Mouse (Mus musculus): ENCODE data around the gene Armc12. TPM values are rescaled to one million over a fixed set of nuclear protein-coding genes. Genes with fewer than 3 reads are reported as not detected.

Gene Armc12
- 0.07 TPM in 1 of 2 replicates, not detected in the other for polyA plus RNA-seq (2012; rRNA removed)

GRCm38 (mm10) chr17:28530506-28530905, at the start of gene Armc12:
Armc12 (plus strand) TSS chr17:28530806.

GRCm38 (mm10) chr17:28517441-28517955, 13.1 kb upstream of the Armc12 start, which contains the start of gene Fkbp5:
Fkbp5 (minus strand) TSS chr17:28517527.

GRCm38 (mm10) chr17:28549111-28549510, 18.5 kb downstream of the Armc12 start, which contains the start of gene Clpsl2:
Clpsl2 (plus strand) TSS chr17:28549411.

GRCm38 (mm10) chr17:28560598-28560997, 30.0 kb downstream of the Armc12 start, which contains the start of gene Clps:
Clps (minus strand) TSS chr17:28560766.

GRCm38 (mm10) chr17:28575244-28576125, 44.9 kb downstream of the Armc12 start, which contains the start of gene Lhfpl5:
Lhfpl5 (plus strand) TSS chr17:28575641.

Other genes starting within 250 kb of the Armc12 start
- gene Fance, start 217.3 kb upstream of the Armc12 start, polyA plus RNA-seq (2012; rRNA removed), result 15.5 and 18.4 TPM in 2 replicates
- 2,677 and 2,789 TPM in 2 replicates for gene Rpl10a, start 202.3 kb upstream of the Armc12 start, polyA plus RNA-seq (2012; rRNA removed)
- 15.8 and 27.5 TPM in 2 replicates for gene Tead3, start 180.0 kb upstream of the Armc12 start, polyA plus RNA-seq (2012; rRNA removed)
- gene Tulp1, start 165.6 kb upstream of the Armc12 start, polyA plus RNA-seq (2012; rRNA removed), result 2.0 and 2.5 TPM in 2 replicates
- 33.4 and 37.2 TPM in 2 replicates for gene Fkbp5, start 13.3 kb upstream of the Armc12 start, polyA plus RNA-seq (2012; rRNA removed)
- gene Clpsl2, start 18.6 kb downstream of the Armc12 start, polyA plus RNA-seq (2012; rRNA removed), result not detected in 2 replicates
- not detected in 2 replicates for gene Clps, start 30.0 kb downstream of the Armc12 start, polyA plus RNA-seq (2012; rRNA removed)
- gene Lhfpl5, start 44.8 kb downstream of the Armc12 start, polyA plus RNA-seq (2012; rRNA removed), result 4.1 and 4.6 TPM in 2 replicates
- gene Srpk1, start 91.9 kb downstream of the Armc12 start, polyA plus RNA-seq (2012; rRNA removed), result 67.4 and 69.3 TPM in 2 replicates
- 3.1 and 4.3 TPM in 2 replicates for gene Slc26a8, start 159.4 kb downstream of the Armc12 start, polyA plus RNA-seq (2012; rRNA removed)
- 64.9 and 65.8 TPM in 2 replicates for gene Mapk14, start 160.5 kb downstream of the Armc12 start, polyA plus RNA-seq (2012; rRNA removed)
- 0.42 and 0.54 TPM in 2 replicates for gene AC170998.1, start 195.3 kb downstream of the Armc12 start, polyA plus RNA-seq (2012; rRNA removed)
- gene Mapk13, start 238.5 kb downstream of the Armc12 start, polyA plus RNA-seq (2012; rRNA removed), result 1.2 and 6.8 TPM in 2 replicates

Data from central nervous system, embryonic 14 days (tissue).